Mouse (Mus musculus) stomach, postnatal 0 days (tissue): ENCODE data around the gene Idh1.

Experiments
- CTCF ChIP-seq: IDR thresholded peaks from 2 replicates; pipeline ENCODE4 v1.5.1; 2016; ENCODE audit warnings: antibody characterized with exemption, low read depth, mild to moderate bottlenecking, moderate library complexity
- EP300 ChIP-seq: optimal IDR thresholded peaks from 2 replicates; pipeline ENCODE3; 2016; ENCODE audit warnings: antibody characterized with exemption

- no peak for TF ChIP-seq CTCF
- TF ChIP-seq EP300, result no peak
Measured at GRCm38 (mm10) chr1:65171579-65171978, 14.7 kb downstream of the Idh1 start.
